Mouse (Mus musculus): ENCODE data around the gene Srrm2.

DNA sequence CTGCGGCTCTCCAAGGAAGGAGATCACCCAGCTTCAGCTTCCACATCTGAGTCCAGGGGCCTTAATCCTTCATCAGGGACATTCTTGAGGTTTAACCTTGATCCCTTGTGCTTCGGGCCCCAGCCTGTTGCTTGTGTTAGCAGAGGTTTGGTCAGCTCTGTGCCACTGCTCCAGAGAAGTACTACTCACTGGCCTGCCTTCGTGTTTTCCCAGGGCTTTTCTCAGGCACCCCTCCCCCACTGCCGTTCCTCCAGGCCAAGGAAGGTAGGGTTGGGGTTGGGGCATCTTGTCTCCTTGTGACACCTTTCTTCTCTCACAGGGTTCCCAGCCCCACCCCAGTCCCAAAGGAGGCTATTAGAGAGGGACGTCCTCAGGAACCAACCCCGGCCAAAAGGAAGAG, 31.8 kb downstream of the Srrm2 start:
- TF ChIP-seq CTCF (IDR thresholded peaks at IDR 0.05; ENCODE audit: low read depth) (no peak), EP300 (IDR thresholded peaks at IDR 0.05; ENCODE audit: low read depth) (no peak)

Data from liver, embryonic 14.5 days (tissue).